Mouse (Mus musculus) monocyte, adult 2 months (primary cell): ENCODE measurements around the gene B230307C23Rik.
A peak's percentile ranks its signal among the peaks of the same experiment; 100 is the strongest.
"Not testable (repeated sequence)": the region's sequence is repeated elsewhere in the genome, so short reads cannot be mapped to it uniquely, and the experiment has no call there.

Experiments
- DNase-seq, 2 experiments: peaks; one replicate each; pipeline ENCODE4 v3.0.0; 2022; ENCODE audit warnings: low spot score in 2 of 2, low read depth in 1 of 2

Gene B230307C23Rik

GRCm38 (mm10) chr16:97996616-97997382 is at the start of gene B230307C23Rik:
Gene B230307C23Rik (plus strand): TSS chr16:97997315.
- peak; percentile 83 to 85 for DNase-seq

- no peak for DNase-seq
Observed at GRCm38 (mm10) chr16:97948836-97949235, 48.3 kb upstream of the B230307C23Rik start.

- DNase-seq: no peak
Observed at GRCm38 (mm10) chr16:97950061-97950460, 47.1 kb upstream of the B230307C23Rik start.

- no peak for DNase-seq
Observed at GRCm38 (mm10) chr16:97952371-97952770, 44.7 kb upstream of the B230307C23Rik start.

- no peak for DNase-seq
Observed at GRCm38 (mm10) chr16:97952801-97953200, 44.3 kb upstream of the B230307C23Rik start.

- DNase-seq: no peak
Observed at GRCm38 (mm10) chr16:97953300-97953699, 43.8 kb upstream of the B230307C23Rik start.

- DNase-seq: no peak
Observed at GRCm38 (mm10) chr16:97956011-97956410, 41.1 kb upstream of the B230307C23Rik start.

GRCm38 (mm10) chr16:97957626-97958025 is 39.5 kb upstream of the B230307C23Rik start:
- no peak for DNase-seq

- DNase-seq: no peak
Observed at GRCm38 (mm10) chr16:97958401-97958973, 38.6 kb upstream of the B230307C23Rik start.

- DNase-seq: no peak
Observed at GRCm38 (mm10) chr16:97960348-97960747, 36.8 kb upstream of the B230307C23Rik start.

- no peak for DNase-seq
Observed at GRCm38 (mm10) chr16:97961381-97962150, 35.5 kb upstream of the B230307C23Rik start.

- DNase-seq: peak; percentile 87 to 96
Observed at GRCm38 (mm10) chr16:97962151-97962948, 34.8 kb upstream of the B230307C23Rik start, which contains the start of the genes C2cd2 and Zbtb21. Gene C2cd2 (minus strand): TSS chr16:97962598. Gene Zbtb21 (minus strand): TSS chr16:97962622.

- DNase-seq: no peak
Observed at GRCm38 (mm10) chr16:97963956-97964540, 33.1 kb upstream of the B230307C23Rik start.

- DNase-seq: no peak
Observed at GRCm38 (mm10) chr16:97977277-97977676, 19.8 kb upstream of the B230307C23Rik start.

- DNase-seq: no peak
Observed at GRCm38 (mm10) chr16:97977722-97978121, 19.4 kb upstream of the B230307C23Rik start.

GRCm38 (mm10) chr16:97981362-97981761 is 15.8 kb upstream of the B230307C23Rik start:
- no peak for DNase-seq

- no peak for DNase-seq
Observed at GRCm38 (mm10) chr16:97984589-97984988, 12.5 kb upstream of the B230307C23Rik start.

- no peak for DNase-seq
Observed at GRCm38 (mm10) chr16:97991517-97991916, 5.6 kb upstream of the B230307C23Rik start.

- DNase-seq: not testable (repeated sequence)
Observed at GRCm38 (mm10) chr16:97992477-97992876, 4.6 kb upstream of the B230307C23Rik start.

- no peak for DNase-seq
Observed at GRCm38 (mm10) chr16:97995849-97996615, 1.1 kb upstream of the B230307C23Rik start.
